Mouse (Mus musculus) heart, embryonic 11.5 days (tissue): ENCODE measurements around the gene Gm29797. TPM values are rescaled to one million over a fixed set of nuclear protein-coding genes. Genes with fewer than 3 reads are reported as not detected.

Source experiments
- ATAC-seq: fragments of 200-750 bp; cut with Nextera tagmentation; replicated peaks from 2 replicates; pipeline ENCODE4 v1.8.0; 2017; ENCODE audit warnings: moderate library complexity; ENCODE audit not compliant: insufficient number of reproducible peaks, low FRiP score, low TSS enrichment
- H3K27ac ChIP-seq: fragments of 300-500 bp; sonication (generic); 2 replicates; pipeline ENCODE4 v1.5.1; 2014; ENCODE audit warnings: mild to moderate bottlenecking, low read depth, low read length
- H3K27me3 ChIP-seq: fragments of 300-500 bp; sonication (generic); 2 replicates; pipeline ENCODE4 v1.6.1; 2014; ENCODE audit warnings: mild to moderate bottlenecking, low read length, mixed read lengths; ENCODE audit not compliant: control insufficient read depth, insufficient read depth
- H3K36me3 ChIP-seq: fragments of 300-500 bp; sonication (generic); 2 replicates; pipeline ENCODE4 v1.6.1; 2014; ENCODE audit warnings: mild to moderate bottlenecking, low read length, moderate library complexity, mixed read lengths; ENCODE audit not compliant: control insufficient read depth, insufficient read depth
- H3K4me1 ChIP-seq: fragments of 300-500 bp; sonication (generic); 2 replicates; pipeline ENCODE4 v1.6.1; 2014; ENCODE audit warnings: low read length; ENCODE audit not compliant: control insufficient read depth, insufficient read depth
- H3K4me2 ChIP-seq: fragments of 300-500 bp; sonication (generic); 2 replicates; pipeline ENCODE4 v1.6.1; 2014; ENCODE audit warnings: mild to moderate bottlenecking, moderate library complexity
- H3K4me3 ChIP-seq: fragments of 300-500 bp; sonication (generic); 2 replicates; pipeline ENCODE4 v1.5.1; 2014; ENCODE audit warnings: low read depth, low read length
- H3K9ac ChIP-seq: fragments of 300-500 bp; sonication (generic); 2 replicates; pipeline ENCODE4 v1.6.1; 2014; ENCODE audit warnings: mild to moderate bottlenecking, low read depth, low read length, moderate library complexity
- H3K9me3 ChIP-seq: fragments of 300-500 bp; sonication (generic); replicated peaks from 2 replicates; pipeline ENCODE4 v1.6.1; 2016; ENCODE audit warnings: low read length; ENCODE audit not compliant: control insufficient read depth
- WGBS: fragments of 180-500 bp; shearing (Covaris S2); extraction: QIAGEN DNeasy Blood & Tissue Kit; methylation state at CpG from one replicate; pipeline ENCODE4 v1.1.7; 2014; ENCODE audit not compliant: insufficient replicate concordance; 5-methylcytosine and 5-hydroxymethylcytosine counted together
- polyA plus RNA-seq: library from polyadenylated mRNA; unstranded; fragments of >200 nt; fragmentation: Nextera tagmentation; extraction: Ambion mirVana; gene quantifications from 2 replicates; pipeline ENCODE4 v1.2.1, GENCODE M21; 2014

Gene Gm29797
- polyA plus RNA-seq, 1 experiment from 2014 or later, result not detected

GRCm38 (mm10) chr2:181693339-181694280 lies 36.8 kb downstream of the Gm29797 start, which contains the start of gene Rgs19:
Gene Rgs19 (minus strand): TSS chr2:181693977.
- Histone ChIP-seq H3K9ac (peak within 1 kb of the TSS; percentile 85), H3K4me1 (peaks cover 10% of the 10 kb centered on the region), H3K36me3 (no peaks in the 10 kb centered on the region; the same call in 1 of the 2 replicates), H3K27me3 (peaks cover 7% of the 10 kb centered on the region; the same call in 1 of the 2 replicates), H3K9me3 (no peaks in the 10 kb centered on the region), H3K4me3 (peak within 1 kb of the TSS; percentile 69), H3K4me2 (peak within 1 kb of the TSS; percentile 95), H3K27ac (peak within 1 kb of the TSS; percentile 59)
- ATAC-seq, result peak; percentile 71
- WGBS, result under 1% methylated on average over 75 of the region's 75 CpGs

- Histone ChIP-seq H3K27me3 (peaks cover 7% of the 10 kb centered on the region; the same call in 1 of the 2 replicates), H3K4me1 (peaks cover 10% of the 10 kb centered on the region), H3K27ac (no peak overlapping the region), H3K4me3 (no peak overlapping the region), H3K9me3 (no peaks in the 10 kb centered on the region), H3K9ac (peak overlapping the region; percentile 85; the same call in 1 of the 2 replicates), H3K36me3 (no peaks in the 10 kb centered on the region), H3K4me2 (peak overlapping the region; percentile 95)
- ATAC-seq, result no peak
- 88% methylated on average over 3 of the region's 3 CpGs for WGBS
These were observed 37.7 kb downstream of the Gm29797 start for GRCm38 (mm10) chr2:181694581-181694980.

GRCm38 (mm10) chr2:181695776-181696175 lies 38.9 kb downstream of the Gm29797 start:
- peaks cover 10% of the 10 kb centered on the region for H3K4me1 ChIP-seq
- no peaks in the 10 kb centered on the region for H3K36me3 ChIP-seq
- no peak for ATAC-seq
- no peak overlapping the region for H3K4me2 ChIP-seq
- no peak overlapping the region for H3K27ac ChIP-seq
- WGBS, result 78% methylated on average over 1 of the region's 1 CpGs
- H3K9me3 ChIP-seq, result no peaks in the 10 kb centered on the region
- H3K4me3 ChIP-seq, result no peak overlapping the region
- no peak overlapping the region for H3K9ac ChIP-seq
- peaks cover 7% of the 10 kb centered on the region; the same call in 1 of the 2 replicates for H3K27me3 ChIP-seq

GRCm38 (mm10) chr2:181696801-181697420 lies 40.1 kb downstream of the Gm29797 start:
- Histone ChIP-seq H3K9ac (no peak overlapping the region), H3K27me3 (peaks cover 7% of the 10 kb centered on the region; the same call in 1 of the 2 replicates), H3K9me3 (no peaks in the 10 kb centered on the region), H3K36me3 (no peaks in the 10 kb centered on the region), H3K4me1 (peaks cover 7% of the 10 kb centered on the region), H3K4me3 (no peak overlapping the region), H3K27ac (no peak overlapping the region), H3K4me2 (no peak overlapping the region)
- WGBS, result 52% methylated on average over 33 of the region's 33 CpGs
- no peak for ATAC-seq

GRCm38 (mm10) chr2:181698241-181698640 lies 41.4 kb downstream of the Gm29797 start, which contains the start of gene Lkaaear1:
Gene Lkaaear1 (minus strand): TSS chr2:181698442.
- no peaks in the 10 kb centered on the region for H3K36me3 ChIP-seq
- no peak within 1 kb of the TSS for H3K9ac ChIP-seq
- peaks cover under 1% of the 10 kb centered on the region; the same call in 1 of the 2 replicates for H3K4me1 ChIP-seq
- peaks cover 7% of the 10 kb centered on the region; the same call in 1 of the 2 replicates for H3K27me3 ChIP-seq
- no peak for ATAC-seq
- H3K9me3 ChIP-seq, result no peaks in the 10 kb centered on the region
- WGBS, result 56% methylated on average over 5 of the region's 5 CpGs
- H3K4me2 ChIP-seq, result no peak within 1 kb of the TSS
- H3K27ac ChIP-seq, result no peak within 1 kb of the TSS
- no peak within 1 kb of the TSS for H3K4me3 ChIP-seq

GRCm38 (mm10) chr2:181706668-181707067 lies 49.8 kb downstream of the Gm29797 start:
- no peaks in the 10 kb centered on the region for H3K4me1 ChIP-seq
- WGBS, result 31% methylated on average over 4 of the region's 4 CpGs
- no peaks in the 10 kb centered on the region for H3K36me3 ChIP-seq
- ATAC-seq, result no peak
- no peak overlapping the region for H3K4me2 ChIP-seq
- H3K9me3 ChIP-seq, result no peaks in the 10 kb centered on the region
- no peak overlapping the region for H3K9ac ChIP-seq
- no peaks in the 10 kb centered on the region for H3K27me3 ChIP-seq
- no peak overlapping the region for H3K4me3 ChIP-seq
- no peak overlapping the region for H3K27ac ChIP-seq

Other genes starting within 250 kb of the Gm29797 start
- 10.3 and 10.5 TPM in 2 replicates for gene Zbtb46, start 197.6 kb upstream of the Gm29797 start, polyA plus RNA-seq
- gene Abhd16b, start 163.8 kb upstream of the Gm29797 start, polyA plus RNA-seq, result 0.43 and 0.65 TPM in 2 replicates
- gene Tpd52l2, start 159.9 kb upstream of the Gm29797 start, polyA plus RNA-seq, result 119 and 128 TPM in 2 replicates
- gene Dnajc5, start 136.5 kb upstream of the Gm29797 start, polyA plus RNA-seq, result 69.0 and 76.1 TPM in 2 replicates
- 66.2 and 66.7 TPM in 2 replicates for gene Uckl1, start 72.1 kb upstream of the Gm29797 start, polyA plus RNA-seq
- 45.5 and 53.2 TPM in 2 replicates for gene Prpf6, start 65.2 kb upstream of the Gm29797 start, polyA plus RNA-seq
- 26.3 and 26.5 TPM in 2 replicates for gene Zfp512b, start 64.2 kb upstream of the Gm29797 start, polyA plus RNA-seq
- gene Samd10, start 57.8 kb upstream of the Gm29797 start, polyA plus RNA-seq, result 13.7 and 14.6 TPM in 2 replicates
- gene Sox18, start 14.6 kb downstream of the Gm29797 start, polyA plus RNA-seq, result 18.6 and 22.2 TPM in 2 replicates
- 13.5 and 14.1 TPM in 2 replicates for gene Tcea2, start 23.3 kb downstream of the Gm29797 start, polyA plus RNA-seq
- gene Rgs19, start 36.9 kb downstream of the Gm29797 start, polyA plus RNA-seq, result 57.7 and 61.3 TPM in 2 replicates
- not detected in 2 replicates for gene Lkaaear1, start 41.4 kb downstream of the Gm29797 start, polyA plus RNA-seq
- 7.5 and 9.2 TPM in 2 replicates for gene Oprl1, start 58.0 kb downstream of the Gm29797 start, polyA plus RNA-seq
- 0.06 and 0.65 TPM in 2 replicates for gene Myt1, start 106.3 kb downstream of the Gm29797 start, polyA plus RNA-seq
- gene Pcmtd2, start 180.8 kb downstream of the Gm29797 start, polyA plus RNA-seq, result 23.6 and 31.2 TPM in 2 replicates
- 54.0 and 62.5 TPM in 2 replicates for gene Polr3k, start 207.3 kb downstream of the Gm29797 start, polyA plus RNA-seq